Mouse (Mus musculus) heart, embryonic 15.5 days (tissue): ENCODE results near the gene Ntn4. TPM values are rescaled to one million over a fixed set of nuclear protein-coding genes. Genes with fewer than 3 reads are reported as not detected.
A peak's percentile ranks its signal among the peaks of the same experiment; 100 is the strongest.

Source experiments
- ATAC-seq: fragments of 200-750 bp; cut with Nextera tagmentation; replicated peaks from 2 replicates; pipeline ENCODE4 v1.8.0; 2017; ENCODE audit warnings: low read depth, moderate TSS enrichment; ENCODE audit not compliant: insufficient number of reproducible peaks, insufficient read depth, low FRiP score
- H3K27ac ChIP-seq: fragments of 300-500 bp; sonication (generic); 2 replicates; pipeline ENCODE4 v1.5.1; 2015; ENCODE audit warnings: mild to moderate bottlenecking, inconsistent platforms
- H3K27me3 ChIP-seq: fragments of 300-500 bp; sonication (generic); 2 replicates; pipeline ENCODE4 v1.6.1; 2015; ENCODE audit warnings: inconsistent platforms
- H3K36me3 ChIP-seq: fragments of 300-500 bp; sonication (generic); 2 replicates; pipeline ENCODE4 v1.6.1; 2015; ENCODE audit warnings: mild to moderate bottlenecking, inconsistent platforms
- H3K4me1 ChIP-seq: fragments of 300-500 bp; sonication (generic); replicated peaks from 2 replicates; pipeline ENCODE4 v1.6.1; 2015; ENCODE audit warnings: inconsistent platforms
- H3K4me2 ChIP-seq: fragments of 300-500 bp; sonication (generic); 2 replicates; pipeline ENCODE4 v1.6.1; 2015; ENCODE audit warnings: inconsistent platforms, mild to moderate bottlenecking, moderate library complexity
- H3K4me3 ChIP-seq: fragments of 300-500 bp; sonication (generic); 2 replicates; pipeline ENCODE4 v1.5.1; 2015; ENCODE audit warnings: mild to moderate bottlenecking, inconsistent platforms
- H3K9ac ChIP-seq: fragments of 300-500 bp; sonication (generic); 2 replicates; pipeline ENCODE4 v1.6.1; 2015; ENCODE audit warnings: mild to moderate bottlenecking, inconsistent platforms
- H3K9me3 ChIP-seq: fragments of 300-500 bp; sonication (generic); replicated peaks from 2 replicates; pipeline ENCODE4 v1.6.1; 2016; ENCODE audit warnings: inconsistent platforms
- WGBS: fragments of 180-500 bp; shearing (Covaris S2); methylation state at CpG from one replicate; pipeline ENCODE4 v1.1.7; 2015; ENCODE audit warnings: mixed read lengths; 5-methylcytosine and 5-hydroxymethylcytosine counted together
- polyA plus RNA-seq: library from polyadenylated mRNA; unstranded; fragments of >200 nt; fragmentation: Nextera tagmentation; extraction: Ambion mirVana; gene quantifications from 2 replicates; pipeline ENCODE4 v1.2.1, GENCODE M21; 2015

Ntn4 gene
- polyA plus RNA-seq, 1 experiment from 2014 or later, result 2.6 TPM

GRCm38 (mm10) chr10:93687781-93688180 is 47.3 kb downstream of the Ntn4 start:
- Histone ChIP-seq H3K9ac (no peak overlapping the region), H3K27ac (no peak overlapping the region), H3K36me3 (peaks cover 3% of the 10 kb centered on the region; the same call in 1 of the 2 replicates), H3K4me3 (no peak overlapping the region), H3K4me1 (peaks cover 6% of the 10 kb centered on the region; the same call in 1 of the 2 replicates), H3K9me3 (no peaks in the 10 kb centered on the region), H3K27me3 (no peaks in the 10 kb centered on the region), H3K4me2 (no peak overlapping the region)
- 88% methylated on average over 3 of the region's 3 CpGs for WGBS
- no peak for ATAC-seq

GRCm38 (mm10) chr10:93688306-93689171 is 48.1 kb downstream of the Ntn4 start:
- Histone ChIP-seq H3K9me3 (no peaks in the 10 kb centered on the region), H3K9ac (no peak overlapping the region), H3K36me3 (peaks cover 3% of the 10 kb centered on the region; the same call in 1 of the 2 replicates), H3K27me3 (no peaks in the 10 kb centered on the region), H3K4me1 (peaks cover 6% of the 10 kb centered on the region; the same call in 1 of the 2 replicates), H3K27ac (no peak overlapping the region), H3K4me2 (no peak overlapping the region), H3K4me3 (no peak overlapping the region)
- no peak for ATAC-seq
- 73% methylated on average over 26 of the region's 26 CpGs for WGBS

- Histone ChIP-seq H3K27me3 (no peaks in the 10 kb centered on the region), H3K9me3 (no peaks in the 10 kb centered on the region), H3K36me3 (no peaks in the 10 kb centered on the region), H3K9ac (no peak overlapping the region), H3K4me1 (peaks cover 6% of the 10 kb centered on the region; the same call in 1 of the 2 replicates), H3K4me2 (no peak overlapping the region), H3K4me3 (no peak overlapping the region), H3K27ac (no peak overlapping the region)
- 42% methylated on average over 11 of the region's 11 CpGs for WGBS
- ATAC-seq, result no peak
These were observed 50.9 kb downstream of the Ntn4 start for GRCm38 (mm10) chr10:93691344-93691743.

- no peak overlapping the region for H3K4me2 ChIP-seq
- no peak for ATAC-seq
These were observed 54.7 kb downstream of the Ntn4 start for GRCm38 (mm10) chr10:93695043-93695791.

GRCm38 (mm10) chr10:93696001-93696400 is 55.5 kb downstream of the Ntn4 start:
- no peak overlapping the region for H3K27ac ChIP-seq
- no peaks in the 10 kb centered on the region for H3K9me3 ChIP-seq
- no peaks in the 10 kb centered on the region for H3K27me3 ChIP-seq
- H3K4me3 ChIP-seq, result no peak overlapping the region
- no peak overlapping the region for H3K4me2 ChIP-seq
- no peak for ATAC-seq
- H3K9ac ChIP-seq, result no peak overlapping the region
- no peaks in the 10 kb centered on the region for H3K36me3 ChIP-seq
- H3K4me1 ChIP-seq, result peaks cover 6% of the 10 kb centered on the region; the same call in 1 of the 2 replicates
- WGBS, result 82% methylated on average over 4 of the region's 4 CpGs

More at GRCm38 (mm10) chr10:93695043-93695791, 54.7 kb downstream of the Ntn4 start:
- no peak overlapping the region for H3K4me3 ChIP-seq
- H3K9me3 ChIP-seq, result no peaks in the 10 kb centered on the region
- 65% methylated on average over 21 of the region's 21 CpGs for WGBS
- no peak overlapping the region for H3K27ac ChIP-seq
- H3K4me1 ChIP-seq, result peaks cover 6% of the 10 kb centered on the region; the same call in 1 of the 2 replicates
- H3K9ac ChIP-seq, result no peak overlapping the region
- no peaks in the 10 kb centered on the region for H3K36me3 ChIP-seq
- no peaks in the 10 kb centered on the region for H3K27me3 ChIP-seq

GRCm38 (mm10) chr10:93697866-93698483 is 57.5 kb downstream of the Ntn4 start:
- H3K9ac ChIP-seq, result no peak overlapping the region
- no peaks in the 10 kb centered on the region for H3K27me3 ChIP-seq
- no peak overlapping the region for H3K4me3 ChIP-seq
- 87% methylated on average over 10 of the region's 10 CpGs for WGBS
- H3K4me1 ChIP-seq, result peaks cover 6% of the 10 kb centered on the region
- H3K36me3 ChIP-seq, result no peaks in the 10 kb centered on the region
- no peak overlapping the region for H3K4me2 ChIP-seq
- no peaks in the 10 kb centered on the region for H3K9me3 ChIP-seq
- H3K27ac ChIP-seq, result no peak overlapping the region
- ATAC-seq, result no peak

GRCm38 (mm10) chr10:93699689-93700478 is 59.4 kb downstream of the Ntn4 start:
- Histone ChIP-seq H3K4me2 (no peak overlapping the region), H3K4me3 (no peak overlapping the region), H3K9ac (no peak overlapping the region), H3K36me3 (no peaks in the 10 kb centered on the region), H3K4me1 (peaks cover 6% of the 10 kb centered on the region), H3K9me3 (no peaks in the 10 kb centered on the region), H3K27me3 (no peaks in the 10 kb centered on the region), H3K27ac (no peak overlapping the region)
- 81% methylated on average over 10 of the region's 10 CpGs for WGBS
- no peak for ATAC-seq

GRCm38 (mm10) chr10:93700589-93701363 is 60.3 kb downstream of the Ntn4 start:
- H3K4me3 ChIP-seq, result no peak overlapping the region
- H3K4me1 ChIP-seq, result peaks cover 6% of the 10 kb centered on the region
- no peak overlapping the region for H3K27ac ChIP-seq
- peak overlapping the region; percentile 5; the same call in 1 of the 2 replicates for H3K4me2 ChIP-seq
- no peaks in the 10 kb centered on the region for H3K9me3 ChIP-seq
- no peaks in the 10 kb centered on the region for H3K36me3 ChIP-seq
- H3K27me3 ChIP-seq, result no peaks in the 10 kb centered on the region
- H3K9ac ChIP-seq, result no peak overlapping the region
- WGBS, result 65% methylated on average over 21 of the region's 21 CpGs
- ATAC-seq, result no peak

- Histone ChIP-seq H3K4me1 (peaks cover 17% of the 10 kb centered on the region), H3K4me3 (no peak overlapping the region), H3K36me3 (no peaks in the 10 kb centered on the region), H3K9ac (no peak overlapping the region), H3K27me3 (no peaks in the 10 kb centered on the region), H3K9me3 (no peaks in the 10 kb centered on the region), H3K27ac (no peak overlapping the region), H3K4me2 (no peak overlapping the region)
- no peak for ATAC-seq
- 87% methylated on average over 4 of the region's 4 CpGs for WGBS
These were observed 63.5 kb downstream of the Ntn4 start for GRCm38 (mm10) chr10:93703946-93704345.
